Mouse (Mus musculus) thymus, postnatal 25 days (tissue): ENCODE data around the gene Ubash3a.

Source experiments
- DNase-seq: peaks from one replicate; pipeline ENCODE4 v3.0.0; 2022

Gene Ubash3a

DNA sequence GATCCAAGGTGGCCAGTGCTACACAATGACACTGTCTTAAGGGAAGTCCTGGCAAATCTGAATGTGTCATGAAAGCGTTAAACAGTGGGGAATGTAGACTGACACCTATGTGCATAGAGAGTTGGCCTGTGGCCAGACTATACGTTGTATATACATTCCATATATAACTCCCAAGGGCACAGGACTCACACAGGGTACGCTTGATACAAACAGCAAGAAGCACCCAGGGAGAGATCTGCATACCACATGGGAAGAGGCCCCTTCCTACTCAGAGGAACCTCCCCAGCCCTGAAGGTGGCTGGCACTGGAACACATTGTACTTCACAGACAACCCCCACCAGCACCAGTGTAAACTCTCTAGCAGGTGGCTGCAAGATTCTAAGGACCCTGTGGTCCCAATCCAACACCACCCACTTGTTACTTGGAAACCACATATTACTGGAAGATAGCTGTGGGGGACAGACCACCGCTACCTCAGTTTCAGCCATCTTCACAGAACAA, 15.2 kb downstream of the Ubash3a start:
- DNase-seq = peak; percentile 46

DNA sequence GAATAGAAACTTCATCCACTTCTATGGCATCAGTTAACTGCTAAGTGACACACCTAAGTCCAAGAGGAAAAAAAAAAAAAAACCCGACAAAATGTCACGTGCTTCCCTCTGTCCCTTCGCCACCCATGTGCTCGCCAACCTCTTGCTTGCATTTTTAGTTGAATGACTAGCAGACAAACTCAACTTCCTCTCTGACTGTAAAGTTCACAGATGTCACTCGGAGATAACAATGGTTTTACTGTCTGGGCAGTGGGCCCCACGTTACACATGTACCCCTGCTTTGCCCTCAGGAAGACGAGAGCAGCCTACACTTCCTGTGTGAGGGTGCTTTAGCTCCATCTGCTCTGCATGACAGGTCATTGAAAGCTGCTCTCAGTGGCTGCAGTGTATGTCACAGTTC, 16.2 kb downstream of the Ubash3a start:
- DNase-seq = peak; percentile 65

GRCm38 (mm10) chr17:31224591-31224990, 16.9 kb downstream of the Ubash3a start:
- peak; percentile 51 for DNase-seq

- no peak for DNase-seq
Observed at GRCm38 (mm10) chr17:31226368-31226767, 18.7 kb downstream of the Ubash3a start.

- DNase-seq = no peak
Observed at GRCm38 (mm10) chr17:31226931-31227330, 19.3 kb downstream of the Ubash3a start.

DNA sequence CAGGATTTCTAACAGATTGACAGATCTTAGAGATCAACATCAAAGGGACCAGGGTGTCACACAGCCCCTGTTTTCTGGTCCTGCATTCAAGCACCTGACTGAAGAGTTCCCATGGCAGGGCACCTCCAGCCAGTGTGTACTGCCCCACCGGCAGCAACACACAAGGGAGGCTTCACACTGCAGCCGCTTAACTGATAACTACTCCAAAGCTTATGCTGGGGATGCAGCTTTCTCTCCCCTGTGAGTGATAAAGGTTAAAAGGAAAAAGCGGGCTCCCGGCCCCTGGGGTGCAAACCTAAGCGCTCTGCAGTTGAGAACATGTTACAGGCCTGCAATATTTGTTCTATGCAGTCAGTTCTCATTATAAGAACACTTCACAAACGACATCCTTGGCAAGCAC, 24.1 kb downstream of the Ubash3a start:
- no peak for DNase-seq

GRCm38 (mm10) chr17:31232251-31233010, 24.8 kb downstream of the Ubash3a start:
- DNase-seq = no peak

DNA sequence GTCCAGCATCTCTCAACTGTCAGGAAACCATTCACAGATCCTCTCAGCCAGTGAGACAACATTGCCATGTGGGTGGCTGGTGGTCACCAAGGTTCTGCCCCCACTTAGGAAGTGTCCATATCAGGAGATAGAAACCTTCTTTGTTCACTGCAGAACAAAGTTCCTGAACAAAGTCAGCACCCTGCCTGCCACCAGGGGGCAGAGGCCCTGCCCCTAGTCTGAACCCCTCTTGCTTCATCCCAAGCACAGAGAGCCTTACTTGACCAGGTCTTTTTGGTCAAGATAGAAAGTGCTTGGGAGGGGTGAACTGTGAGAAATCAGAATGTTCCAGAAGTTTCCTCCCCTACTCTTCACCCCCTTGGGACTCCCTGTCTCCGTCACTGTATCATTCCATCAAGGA, 28.2 kb downstream of the Ubash3a start:
- no peak for DNase-seq

GRCm38 (mm10) chr17:31238234-31239020, 30.8 kb downstream of the Ubash3a start:
- no peak for DNase-seq

GRCm38 (mm10) chr17:31241156-31241555, 33.5 kb downstream of the Ubash3a start:
- no peak for DNase-seq

GRCm38 (mm10) chr17:31242764-31243163, 35.1 kb downstream of the Ubash3a start:
- peak; percentile 64 for DNase-seq

GRCm38 (mm10) chr17:31245321-31245720, 37.6 kb downstream of the Ubash3a start:
- no peak for DNase-seq

DNA sequence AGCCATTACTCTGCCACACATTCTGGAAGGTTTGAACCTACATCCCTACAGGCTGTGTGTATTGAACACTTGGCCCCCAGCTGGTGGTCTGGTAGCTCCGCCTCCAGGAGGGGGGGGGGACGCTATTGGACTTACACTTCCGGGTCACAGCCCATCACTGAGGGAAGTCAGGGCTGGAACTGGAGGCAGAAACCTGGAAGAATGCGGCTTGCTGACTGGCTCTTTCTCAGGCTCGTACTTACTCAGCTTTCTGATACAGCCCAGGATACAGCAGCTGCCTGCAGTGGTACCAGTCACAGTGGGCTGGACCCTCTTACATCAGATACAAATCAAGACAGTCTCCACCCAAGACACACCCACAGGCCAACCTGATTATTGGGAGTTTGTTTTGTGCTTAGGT, 39.5 kb downstream of the Ubash3a start:
- no peak for DNase-seq

- DNase-seq = no peak
Observed at GRCm38 (mm10) chr17:31253951-31254350, 46.3 kb downstream of the Ubash3a start.

GRCm38 (mm10) chr17:31254463-31254931, 46.8 kb downstream of the Ubash3a start:
- DNase-seq = peak; percentile 81

- no peak for DNase-seq
Observed at GRCm38 (mm10) chr17:31257149-31257548, 49.5 kb downstream of the Ubash3a start.

DNA sequence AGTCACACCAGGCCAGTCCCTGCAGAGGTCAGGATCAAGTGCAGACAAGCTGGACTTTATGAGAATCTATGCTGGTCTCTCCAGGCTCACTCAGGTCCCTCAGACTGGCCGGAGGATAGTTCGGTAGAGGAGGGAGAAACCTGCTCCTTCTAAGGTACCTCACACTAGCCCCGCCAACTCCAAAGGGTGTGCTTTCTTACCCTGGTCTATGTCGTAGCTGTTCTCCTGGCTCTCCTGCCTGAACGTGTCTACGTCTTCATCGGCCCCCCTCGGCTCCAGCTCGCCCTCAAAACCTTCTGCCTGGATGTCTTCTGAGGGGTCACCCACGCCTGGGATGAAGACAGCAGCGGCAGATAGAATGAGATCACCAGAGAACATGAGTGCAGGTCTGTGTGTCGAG, 50.2 kb downstream of the Ubash3a start:
- no peak for DNase-seq

DNA sequence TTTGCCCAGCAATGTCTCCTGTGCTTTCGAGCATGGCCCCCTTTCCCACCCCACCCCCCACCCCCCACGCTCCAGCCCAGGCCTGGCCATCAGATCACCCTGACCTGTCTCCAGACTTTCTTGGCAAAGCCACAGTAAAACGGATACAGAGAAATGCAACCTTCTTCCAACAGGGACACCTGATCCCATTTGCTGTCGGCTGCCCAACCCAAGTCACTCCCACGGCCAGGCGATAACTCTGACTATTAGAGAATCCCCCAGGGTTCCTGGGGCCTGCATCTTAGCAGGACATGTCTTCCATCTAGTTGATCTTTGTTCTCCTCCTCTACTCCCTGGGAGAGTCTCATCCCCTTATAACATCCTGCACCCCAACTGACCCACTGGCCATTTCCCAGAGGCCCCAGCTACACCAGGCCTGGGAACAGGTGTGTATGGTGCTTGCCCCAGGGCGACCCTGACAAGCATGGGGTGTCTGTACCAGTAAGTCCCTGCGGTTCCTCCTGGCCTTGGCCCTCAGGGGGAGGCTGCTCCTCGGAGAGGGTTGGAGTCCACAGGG, 50.7 kb downstream of the Ubash3a start:
- no peak for DNase-seq

- no peak for DNase-seq
Observed at GRCm38 (mm10) chr17:31259145-31259544, 51.5 kb downstream of the Ubash3a start.

DNA sequence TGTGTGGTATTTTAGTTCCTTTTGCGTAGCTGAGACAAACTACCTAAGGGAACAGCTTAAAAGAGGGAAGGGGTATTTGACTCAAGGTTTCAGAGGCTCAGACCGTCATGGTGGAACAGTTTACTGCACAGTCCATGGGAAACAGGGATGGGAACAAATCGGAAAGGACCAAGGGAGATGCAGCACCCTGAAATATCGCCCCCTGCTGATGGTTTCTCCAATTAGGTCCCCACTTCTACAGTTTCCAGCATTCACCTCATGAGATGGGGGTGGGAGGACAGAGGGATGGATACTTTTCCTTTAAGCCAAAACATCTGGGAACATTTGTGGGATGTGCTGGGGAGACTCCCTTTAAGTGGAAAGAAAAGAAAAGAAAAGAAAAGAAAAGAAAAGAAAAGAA, 52.2 kb downstream of the Ubash3a start:
- peak; percentile 46 for DNase-seq

GRCm38 (mm10) chr17:31260430-31260829, 52.8 kb downstream of the Ubash3a start:
- no peak for DNase-seq

DNA sequence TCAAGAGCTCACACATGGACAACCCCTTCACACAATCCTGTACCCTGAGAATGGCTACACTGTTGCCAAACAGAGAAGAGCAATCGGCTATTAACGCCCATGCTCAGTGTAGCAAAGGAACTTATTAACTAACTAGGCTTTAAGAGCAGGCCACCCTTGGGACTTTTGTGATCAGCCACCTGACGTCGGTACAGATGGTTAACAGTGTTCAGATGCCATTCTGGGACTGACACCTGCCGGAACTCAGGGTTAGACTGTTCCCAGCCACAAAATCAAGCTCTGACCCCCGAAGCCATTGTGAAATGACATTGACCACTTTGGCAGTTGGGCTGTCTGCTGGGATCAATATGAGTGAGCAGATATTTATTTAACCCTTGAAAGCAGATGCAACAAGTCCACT, 53.7 kb downstream of the Ubash3a start:
- no peak for DNase-seq

- no peak for DNase-seq
Observed at GRCm38 (mm10) chr17:31262715-31263114, 55.0 kb downstream of the Ubash3a start.

GRCm38 (mm10) chr17:31263770-31264169, 56.1 kb downstream of the Ubash3a start:
- DNase-seq = no peak
